Mouse (Mus musculus) embryonic fibroblast, embryonic 13.5 days (primary cell): Measurements from ENCODE around the gene Ddhd1.

ENCODE experiments used
- CTCF ChIP-seq: IDR thresholded peaks from 2 replicates; pipeline ENCODE4 v1.5.1; 2011; ENCODE audit warnings: mild to moderate bottlenecking, control low read depth, low read length, moderate library complexity, borderline replicate concordance; ENCODE audit not compliant: insufficient read depth
- POLR2A ChIP-seq: IDR thresholded peaks from 2 replicates; pipeline ENCODE4 v1.6.1; 2011; ENCODE audit warnings: low read depth, mild to moderate bottlenecking, control low read depth, low read length, moderate library complexity

DNA sequence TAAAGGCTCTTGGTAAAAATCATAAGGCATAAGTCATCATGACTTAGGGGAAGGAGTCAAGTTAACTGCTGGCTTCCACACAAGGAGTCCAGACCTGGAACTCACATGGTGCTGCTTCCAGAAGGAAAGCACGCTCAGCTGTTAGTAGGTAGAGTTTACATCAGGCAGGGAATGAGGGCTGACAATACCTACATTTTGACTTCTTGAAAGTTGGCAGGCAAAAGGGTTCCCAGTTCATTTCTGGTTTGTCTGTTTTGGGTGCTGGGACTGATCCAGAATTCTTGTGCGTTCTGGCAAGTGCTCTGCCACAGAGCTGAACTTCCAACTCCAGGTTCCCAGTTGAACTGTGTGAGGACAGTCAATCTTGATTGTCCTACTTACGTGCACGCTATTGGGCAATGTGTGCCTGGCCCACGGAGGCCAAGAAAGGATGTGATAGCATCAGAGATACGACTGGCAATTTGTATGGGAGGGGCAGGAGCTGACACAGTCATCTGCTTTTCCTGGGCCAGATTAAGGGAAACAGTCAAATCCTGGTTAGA, 42.2 kb upstream of the Ddhd1 start:
- no peak for TF ChIP-seq CTCF
- no peak for TF ChIP-seq POLR2A
